Mouse (Mus musculus) lung, adult 2 months (tissue): ENCODE measurements at regions not wholly inside any gene's neighbourhood (a gene's known extent, or its start where the extent isn't known, plus 50 kb on each side); places are given as distances from the start of the nearest gene placed in this dataset.

Experiments
- CTCF ChIP-seq: fragments of 200-500 bp; IDR thresholded peaks from 2 replicates; pipeline ENCODE4 v1.5.1; 2011; ENCODE audit warnings: mild to moderate bottlenecking, low read length, control low read depth; ENCODE audit not compliant: insufficient read depth
- POLR2A ChIP-seq: fragments of 200-500 bp; IDR thresholded peaks from 2 replicates; pipeline ENCODE4 v1.6.1; 2011; ENCODE audit warnings: low read depth, mild to moderate bottlenecking, control low read depth, low read length, borderline replicate concordance; ENCODE audit errors: extremely low read depth

- TF ChIP-seq CTCF, result no peak
- no peak for TF ChIP-seq POLR2A
Measured at GRCm38 (mm10) chr14:86171118-86171517, 969.9 kb downstream of the Diaph3 start.
